Mouse (Mus musculus) intestine, postnatal 0 days (tissue): ENCODE results near the gene Nsg2. TPM values are rescaled to one million over a fixed set of nuclear protein-coding genes. Genes with fewer than 3 reads are reported as not detected.

ENCODE experiments used
- ATAC-seq: fragments of 200-750 bp; cut with Nextera tagmentation; 2 replicates; pipeline ENCODE4 v1.8.0; 2017; ENCODE audit warnings: mild to moderate bottlenecking, moderate TSS enrichment, moderate library complexity
- H3K27ac ChIP-seq: fragments of 300-500 bp; sonication (generic); 2 replicates; pipeline ENCODE4 v1.5.1; 2014; ENCODE audit warnings: mild to moderate bottlenecking, low read depth, low read length, moderate library complexity
- H3K27me3 ChIP-seq: fragments of 300-500 bp; sonication (generic); replicated peaks from 2 replicates; pipeline ENCODE4 v1.6.1; 2014; ENCODE audit warnings: low read length, mixed read lengths; ENCODE audit not compliant: control insufficient read depth, insufficient read depth
- H3K36me3 ChIP-seq: fragments of 300-500 bp; sonication (generic); 2 replicates; pipeline ENCODE4 v1.6.1; 2014; ENCODE audit warnings: mild to moderate bottlenecking, moderate library complexity; ENCODE audit not compliant: control insufficient read depth, insufficient read depth
- H3K4me1 ChIP-seq: fragments of 300-500 bp; sonication (generic); replicated peaks from 2 replicates; pipeline ENCODE4 v1.6.1; 2014; ENCODE audit warnings: antibody characterized with exemption, low read length, mixed read lengths; ENCODE audit not compliant: control insufficient read depth, insufficient read depth
- H3K4me2 ChIP-seq: fragments of 300-500 bp; sonication (generic); replicated peaks from 2 replicates; pipeline ENCODE4 v1.6.1; 2014; ENCODE audit warnings: low read depth, mild to moderate bottlenecking, moderate library complexity
- H3K4me3 ChIP-seq: fragments of 300-500 bp; sonication (generic); 2 replicates; pipeline ENCODE4 v1.5.1; 2014; ENCODE audit warnings: low read depth, low read length
- H3K9ac ChIP-seq: fragments of 300-500 bp; sonication (generic); 2 replicates; pipeline ENCODE4 v1.6.1; 2014; ENCODE audit warnings: mild to moderate bottlenecking, low read depth, low read length
- H3K9me3 ChIP-seq: fragments of 300-500 bp; sonication (generic); 2 replicates; pipeline ENCODE4 v1.6.1; 2016; ENCODE audit warnings: mixed run types; ENCODE audit not compliant: control insufficient read depth
- CTCF ChIP-seq: sonication (generic); IDR thresholded peaks from 2 replicates; pipeline ENCODE4 v1.5.1; 2016; ENCODE audit warnings: low read depth, mild to moderate bottlenecking, control low read depth, antibody characterized with exemption, moderate library complexity
- WGBS: fragments of 180-500 bp; shearing (Covaris S2); extraction: QIAGEN DNeasy Blood & Tissue Kit; methylation state at CpG from one replicate; pipeline ENCODE4 v1.1.7; 2014; 5-methylcytosine and 5-hydroxymethylcytosine counted together
- polyA plus RNA-seq: library from polyadenylated mRNA; unstranded; fragments of >200 nt; fragmentation: Nextera tagmentation; extraction: Ambion mirVana; gene quantifications from 2 replicates; pipeline ENCODE4 v1.2.1, GENCODE M21; 2015

Gene Nsg2
- polyA plus RNA-seq: 9.3 and 10.1 TPM in 2 replicates

DNA sequence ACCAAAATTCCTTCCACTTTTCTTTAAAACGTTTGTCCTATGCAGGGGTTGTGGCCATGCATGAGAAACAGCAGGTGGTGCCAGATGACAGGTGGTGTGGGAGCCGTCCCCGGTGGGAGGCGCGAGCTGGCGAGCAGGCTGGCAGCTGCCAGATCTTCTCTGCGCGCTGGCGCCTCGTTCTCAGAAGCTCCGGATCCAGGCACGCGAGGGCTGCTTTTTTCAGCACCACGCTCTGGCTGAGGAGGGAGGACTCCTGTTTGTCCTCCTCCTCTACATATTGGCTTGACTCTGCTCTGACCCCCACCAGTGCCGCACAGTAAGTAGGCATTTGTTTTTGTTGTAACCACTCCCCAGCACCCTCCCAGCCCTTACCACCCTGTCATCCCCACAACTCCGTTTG lies at the start of gene Nsg2:
Gene Nsg2 (plus strand): TSS at position 183 of the 400 bp plus-strand sequence.
- WGBS: 0% methylated on average over 16 of the region's 16 CpGs
- Histone ChIP-seq H3K9me3 (no peaks in the 10 kb centered on the region), H3K27me3 (no peaks in the 10 kb centered on the region), H3K36me3 (no peaks in the 10 kb centered on the region), H3K4me1 (peaks cover 6% of the 10 kb centered on the region), H3K9ac (no peak within 1 kb of the TSS), H3K27ac (no peak within 1 kb of the TSS), H3K4me2 (peak within 1 kb of the TSS; percentile 52), H3K4me3 (0 out of 2 replicates have a peak within 1 kb of the TSS, but pooled peaks have one; percentile 11)
- TF ChIP-seq CTCF: peak; percentile 81
- ATAC-seq: peak; percentile 74

DNA sequence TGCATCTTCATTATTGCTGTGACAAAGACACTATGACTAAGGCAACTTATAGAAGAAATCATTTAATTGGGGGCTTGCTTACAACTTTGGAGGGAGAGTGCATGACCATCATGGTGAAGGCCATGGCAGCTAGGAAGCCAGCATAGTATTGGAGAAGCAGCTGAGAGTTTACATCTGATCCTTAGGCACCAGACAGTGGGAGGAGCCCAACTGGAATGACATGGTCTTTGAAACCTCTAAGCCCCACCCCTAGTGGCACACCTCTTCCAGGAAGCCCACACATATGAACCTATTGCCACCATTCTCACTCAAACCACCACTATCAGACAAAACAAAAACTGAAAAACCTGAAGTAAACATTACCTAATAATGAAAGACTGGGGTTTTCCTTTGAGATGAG lies 40.2 kb upstream of the Nsg2 start:
- TF ChIP-seq CTCF: no peak
- no peaks in the 10 kb centered on the region for H3K9me3 ChIP-seq
- H3K4me1 ChIP-seq: no peaks in the 10 kb centered on the region
- no peaks in the 10 kb centered on the region for H3K27me3 ChIP-seq
- no peak overlapping the region for H3K9ac ChIP-seq
- ATAC-seq: no peak
- no peaks in the 10 kb centered on the region for H3K36me3 ChIP-seq
- H3K4me2 ChIP-seq: no peak overlapping the region
- no peak overlapping the region for H3K27ac ChIP-seq
- H3K4me3 ChIP-seq: no peak overlapping the region

GRCm38 (mm10) chr11:31963993-31964392 lies 36.3 kb upstream of the Nsg2 start:
- Histone ChIP-seq H3K9ac (no peak overlapping the region), H3K4me1 (no peaks in the 10 kb centered on the region), H3K36me3 (no peaks in the 10 kb centered on the region), H3K4me2 (no peak overlapping the region), H3K9me3 (no peaks in the 10 kb centered on the region), H3K27ac (no peak overlapping the region), H3K27me3 (no peaks in the 10 kb centered on the region), H3K4me3 (no peak overlapping the region)
- 100% methylated on average over 1 of the region's 1 CpGs for WGBS
- no peak for ATAC-seq
- no peak for TF ChIP-seq CTCF

DNA sequence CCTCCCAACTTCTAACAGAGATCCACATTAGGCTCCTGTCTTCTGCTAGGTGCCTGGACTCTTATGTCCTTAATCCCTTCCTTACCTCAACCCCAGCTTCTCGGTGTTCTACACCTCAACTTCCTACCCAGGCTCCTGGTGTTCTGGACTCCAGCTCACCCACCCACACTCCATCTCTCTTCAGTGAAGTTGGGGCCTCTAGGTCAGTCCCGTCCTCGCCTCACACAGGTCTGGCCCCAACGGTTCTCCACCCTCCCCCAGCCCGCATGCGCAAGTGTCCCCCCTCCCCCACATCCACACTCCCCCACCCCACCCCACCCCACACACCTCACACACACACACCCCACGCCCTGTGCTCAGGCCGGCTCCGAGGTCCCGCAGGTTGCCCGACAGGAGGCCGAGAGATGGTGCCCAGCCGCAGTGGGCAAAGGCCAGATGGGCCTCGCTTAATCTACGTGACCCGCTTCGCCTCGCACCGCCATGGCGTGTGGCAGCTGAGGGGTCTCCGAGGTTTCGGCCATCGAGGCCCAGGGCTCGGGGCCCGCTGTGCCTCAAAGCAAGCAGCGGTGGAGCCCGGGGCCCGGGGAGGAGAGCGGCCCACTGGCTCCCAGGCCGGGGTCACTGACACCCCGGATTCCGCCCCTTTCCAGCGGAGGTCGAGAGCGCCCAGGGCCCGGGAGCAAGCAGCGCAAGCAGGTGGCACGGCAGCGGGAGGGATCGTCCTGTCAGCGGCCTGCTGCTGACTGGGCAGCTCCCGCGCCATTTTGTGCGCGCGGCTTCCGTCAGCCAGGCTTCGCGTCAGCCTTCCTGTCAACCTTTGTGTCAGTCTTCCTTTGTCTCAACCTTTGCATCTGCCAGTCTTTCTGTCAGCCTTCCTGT lies 34.8 kb upstream of the Nsg2 start, which contains the start of gene 4930524B15Rik:
Gene 4930524B15Rik (plus strand): TSS at position 337 of the 879 bp plus-strand sequence.
- 0 out of 2 replicates have a peak, but pooled peaks have one; percentile 28 for ATAC-seq
- no peaks in the 10 kb centered on the region for H3K36me3 ChIP-seq
- no peak within 1 kb of the TSS for H3K9ac ChIP-seq
- peak within 1 kb of the TSS; percentile 49 for H3K4me2 ChIP-seq
- TF ChIP-seq CTCF: no peak
- H3K4me1 ChIP-seq: no peaks in the 10 kb centered on the region
- H3K27me3 ChIP-seq: no peaks in the 10 kb centered on the region
- no peaks in the 10 kb centered on the region for H3K9me3 ChIP-seq
- H3K4me3 ChIP-seq: no peak within 1 kb of the TSS
- WGBS: 44% methylated on average over 47 of the region's 49 CpGs
- H3K27ac ChIP-seq: no peak within 1 kb of the TSS

GRCm38 (mm10) chr11:31974132-31974531 lies 26.1 kb upstream of the Nsg2 start:
- no peak for TF ChIP-seq CTCF
- H3K4me1 ChIP-seq: no peaks in the 10 kb centered on the region
- no peaks in the 10 kb centered on the region for H3K9me3 ChIP-seq
- WGBS: 59% methylated on average over 4 of the region's 4 CpGs
- no peaks in the 10 kb centered on the region for H3K36me3 ChIP-seq
- H3K27ac ChIP-seq: no peak overlapping the region
- no peak overlapping the region for H3K4me3 ChIP-seq
- ATAC-seq: no peak
- no peak overlapping the region for H3K9ac ChIP-seq
- H3K27me3 ChIP-seq: no peaks in the 10 kb centered on the region
- no peak overlapping the region for H3K4me2 ChIP-seq

GRCm38 (mm10) chr11:31974826-31975225 lies 25.4 kb upstream of the Nsg2 start:
- WGBS: 11% methylated on average over 8 of the region's 8 CpGs
- no peak overlapping the region for H3K4me3 ChIP-seq
- H3K27ac ChIP-seq: no peak overlapping the region
- no peak for TF ChIP-seq CTCF
- no peak overlapping the region for H3K4me2 ChIP-seq
- no peaks in the 10 kb centered on the region for H3K9me3 ChIP-seq
- no peaks in the 10 kb centered on the region for H3K27me3 ChIP-seq
- H3K9ac ChIP-seq: no peak overlapping the region
- H3K4me1 ChIP-seq: no peaks in the 10 kb centered on the region
- no peaks in the 10 kb centered on the region for H3K36me3 ChIP-seq
- ATAC-seq: peak; percentile 77
